Mouse (Mus musculus) spleen, postnatal 14 days (tissue): ENCODE results near the gene Vps26a.

Source experiments
- DNase-seq, 2 experiments: peaks; one replicate each; pipeline ENCODE4 v3.0.0; 2021 to 2022; ENCODE audit warnings: low spot score in 2 of 2

Gene Vps26a

GRCm38 (mm10) chr10:62418831-62419356, 67.7 kb downstream of the Vps26a start:
- no peak for DNase-seq

GRCm38 (mm10) chr10:62413606-62413982, 73.0 kb downstream of the Vps26a start:
- DNase-seq, result no peak

- DNase-seq, result no peak
Measured at GRCm38 (mm10) chr10:62412906-62413605, 73.5 kb downstream of the Vps26a start.

- no peak for DNase-seq
Measured at GRCm38 (mm10) chr10:62411431-62412410, 74.9 kb downstream of the Vps26a start.

- DNase-seq, result peak in 1 of 2 experiments; percentile 37
Measured at GRCm38 (mm10) chr10:62410943-62411342, 75.7 kb downstream of the Vps26a start.
